Mouse (Mus musculus): ENCODE data around the gene Foxn2. TPM values are rescaled to one million over a fixed set of nuclear protein-coding genes. Genes with fewer than 3 reads are reported as not detected.
A peak's percentile ranks its signal among the peaks of the same experiment; 100 is the strongest.

The Foxn2 gene
- polyA plus RNA-seq, 1 experiment from 2014 or later = 13.6 TPM

GRCm38 (mm10) chr17:88484539-88484938 lies 44.0 kb downstream of the Foxn2 start:
- H3K27me3 ChIP-seq (replicated peaks; ENCODE audit: insufficient read depth, low read length) = no peaks in the 10 kb centered on the region
- no peak overlapping the region for H3K27ac ChIP-seq (ENCODE audit: low read length)
- no peak for ATAC-seq
- WGBS = 87% methylated on average over 11 of the region's 11 CpGs
- H3K9ac ChIP-seq (replicated peaks; ENCODE audit: low read depth) = no peak overlapping the region
- no peaks in the 10 kb centered on the region for H3K9me3 ChIP-seq (ENCODE audit: low read length)
- peaks cover 7% of the 10 kb centered on the region; the same call in 1 of the 2 replicates for H3K36me3 ChIP-seq (ENCODE audit: insufficient read depth, low read length)
- no peaks in the 10 kb centered on the region for H3K4me1 ChIP-seq (ENCODE audit: insufficient read depth, low read depth, low read length)
- H3K4me3 ChIP-seq (ENCODE audit: low read depth, low read length) = no peak overlapping the region
- H3K4me2 ChIP-seq (replicated peaks; ENCODE audit: low read depth, low read length) = no peak overlapping the region
- no peak for DNase-seq (ENCODE audit: low spot score)
- TF ChIP-seq EP300 (IDR thresholded peaks at IDR 0.05) (no peak), CTCF (IDR thresholded peaks at IDR 0.05) (no peak)

GRCm38 (mm10) chr17:88484951-88485350 lies 44.4 kb downstream of the Foxn2 start:
- H3K9ac ChIP-seq (replicated peaks; ENCODE audit: low read depth) = no peak overlapping the region
- DNase-seq (ENCODE audit: low spot score) (no peak), ATAC-seq (no peak)
- no peak overlapping the region for H3K4me3 ChIP-seq (ENCODE audit: low read depth, low read length)
- H3K4me1 ChIP-seq (ENCODE audit: insufficient read depth, low read depth, low read length) = no peaks in the 10 kb centered on the region
- no peak overlapping the region for H3K4me2 ChIP-seq (replicated peaks; ENCODE audit: low read depth, low read length)
- H3K9me3 ChIP-seq (ENCODE audit: low read length) = no peaks in the 10 kb centered on the region
- WGBS = 88% methylated on average over 1 of the region's 1 CpGs
- no peak overlapping the region for H3K27ac ChIP-seq (ENCODE audit: low read length)
- peaks cover 7% of the 10 kb centered on the region; the same call in 1 of the 2 replicates for H3K36me3 ChIP-seq (ENCODE audit: insufficient read depth, low read length)
- H3K27me3 ChIP-seq (replicated peaks; ENCODE audit: insufficient read depth, low read length) = no peaks in the 10 kb centered on the region
- TF ChIP-seq CTCF (IDR thresholded peaks at IDR 0.05) = no peak
- no peak for TF ChIP-seq EP300 (IDR thresholded peaks at IDR 0.05)

GRCm38 (mm10) chr17:88490546-88490945 lies 50.0 kb downstream of the Foxn2 start:
- Histone ChIP-seq H3K27me3 (replicated peaks; ENCODE audit: insufficient read depth, low read length) (no peaks in the 10 kb centered on the region), H3K36me3 (ENCODE audit: insufficient read depth, low read length) (peaks cover 17% of the 10 kb centered on the region; the same call in 1 of the 2 replicates), H3K4me2 (replicated peaks; ENCODE audit: low read depth, low read length) (no peak overlapping the region), H3K9me3 (ENCODE audit: low read length) (no peaks in the 10 kb centered on the region), H3K9ac (replicated peaks; ENCODE audit: low read depth) (no peak overlapping the region), H3K27ac (ENCODE audit: low read length) (no peak overlapping the region), H3K4me1 (ENCODE audit: insufficient read depth, low read depth, low read length) (no peaks in the 10 kb centered on the region), H3K4me3 (ENCODE audit: low read depth, low read length) (no peak overlapping the region)
- ATAC-seq = no peak
- 92% methylated on average over 10 of the region's 10 CpGs for WGBS
- DNase-seq (ENCODE audit: low spot score) = no peak
- TF ChIP-seq EP300 (IDR thresholded peaks at IDR 0.05) (no peak), CTCF (IDR thresholded peaks at IDR 0.05) (no peak)

- whole genome bisulfite sequencing = 93% methylated on average over 13 of the region's 13 CpGs
- DNase-seq (ENCODE audit: low spot score) = no peak
Observed at GRCm38 (mm10) chr17:88491366-88492106, 51.0 kb downstream of the Foxn2 start.

GRCm38 (mm10) chr17:88492107-88492460 lies 51.6 kb downstream of the Foxn2 start:
- H3K27ac ChIP-seq (ENCODE audit: low read length) = no peak overlapping the region

More at GRCm38 (mm10) chr17:88491366-88492106, 51.0 kb downstream of the Foxn2 start:
- Histone ChIP-seq H3K27ac (ENCODE audit: low read length) (no peak overlapping the region), H3K4me2 (replicated peaks; ENCODE audit: low read depth, low read length) (no peak overlapping the region), H3K9ac (replicated peaks; ENCODE audit: low read depth) (no peak overlapping the region), H3K4me1 (ENCODE audit: insufficient read depth, low read depth, low read length) (no peaks in the 10 kb centered on the region), H3K9me3 (ENCODE audit: low read length) (no peaks in the 10 kb centered on the region), H3K4me3 (ENCODE audit: low read depth, low read length) (no peak overlapping the region), H3K27me3 (replicated peaks; ENCODE audit: insufficient read depth, low read length) (no peaks in the 10 kb centered on the region), H3K36me3 (ENCODE audit: insufficient read depth, low read length) (peaks cover 14% of the 10 kb centered on the region; the same call in 1 of the 2 replicates)
- TF ChIP-seq CTCF (IDR thresholded peaks at IDR 0.05) (peak; percentile 57), EP300 (IDR thresholded peaks at IDR 0.05) (no peak)
- ATAC-seq = no peak

GRCm38 (mm10) chr17:88493551-88493950 lies 53.0 kb downstream of the Foxn2 start:
- no peak overlapping the region for H3K27ac ChIP-seq (ENCODE audit: low read length)

More at GRCm38 (mm10) chr17:88492107-88492460, 51.6 kb downstream of the Foxn2 start:
- no peak overlapping the region for H3K9ac ChIP-seq (replicated peaks; ENCODE audit: low read depth)
- H3K36me3 ChIP-seq (ENCODE audit: insufficient read depth, low read length) = peaks cover 11% of the 10 kb centered on the region; the same call in 1 of the 2 replicates
- ATAC-seq (no peak), DNase-seq (ENCODE audit: low spot score) (no peak)
- H3K9me3 ChIP-seq (ENCODE audit: low read length) = no peaks in the 10 kb centered on the region
- 94% methylated on average over 5 of the region's 5 CpGs for WGBS
- no peaks in the 10 kb centered on the region for H3K4me1 ChIP-seq (ENCODE audit: insufficient read depth, low read depth, low read length)
- no peak overlapping the region for H3K4me3 ChIP-seq (ENCODE audit: low read depth, low read length)
- H3K4me2 ChIP-seq (replicated peaks; ENCODE audit: low read depth, low read length) = no peak overlapping the region
- TF ChIP-seq EP300 (IDR thresholded peaks at IDR 0.05) = no peak
- no peak for TF ChIP-seq CTCF (IDR thresholded peaks at IDR 0.05)
- H3K27me3 ChIP-seq (replicated peaks; ENCODE audit: insufficient read depth, low read length) = no peaks in the 10 kb centered on the region

More at GRCm38 (mm10) chr17:88493551-88493950, 53.0 kb downstream of the Foxn2 start:
- TF ChIP-seq CTCF (IDR thresholded peaks at IDR 0.05) (no peak), EP300 (IDR thresholded peaks at IDR 0.05) (no peak)
- H3K4me3 ChIP-seq (ENCODE audit: low read depth, low read length) = no peak overlapping the region
- H3K9me3 ChIP-seq (ENCODE audit: low read length) = no peaks in the 10 kb centered on the region
- ATAC-seq (no peak), DNase-seq (ENCODE audit: low spot score) (no peak)
- peaks cover 11% of the 10 kb centered on the region; the same call in 1 of the 2 replicates for H3K36me3 ChIP-seq (ENCODE audit: insufficient read depth, low read length)
- H3K27me3 ChIP-seq (replicated peaks; ENCODE audit: insufficient read depth, low read length) = no peaks in the 10 kb centered on the region
- H3K4me2 ChIP-seq (replicated peaks; ENCODE audit: low read depth, low read length) = no peak overlapping the region
- no peaks in the 10 kb centered on the region for H3K4me1 ChIP-seq (ENCODE audit: insufficient read depth, low read depth, low read length)
- 75% methylated on average over 9 of the region's 9 CpGs for WGBS
- no peak overlapping the region for H3K9ac ChIP-seq (replicated peaks; ENCODE audit: low read depth)
